Mouse (Mus musculus) right cerebral cortex, postnatal 36 days (tissue): ENCODE measurements around the gene Scrn3.

ENCODE experiments used
- DNase-seq, 2 experiments: peaks; one replicate each; pipeline ENCODE4 v3.0.0; 2022; ENCODE audit warnings: low spot score in 2 of 2, mixed read lengths in 1 of 2

Scrn3 gene

GRCm38 (mm10) chr2:73275261-73276040 lies 37.0 kb upstream of the Scrn3 start:
- no peak for DNase-seq

- no peak for DNase-seq
Observed at GRCm38 (mm10) chr2:73276141-73276571, 36.2 kb upstream of the Scrn3 start.

- DNase-seq = no peak
Observed at GRCm38 (mm10) chr2:73277021-73277708, 35.2 kb upstream of the Scrn3 start.

GRCm38 (mm10) chr2:73277709-73278075 lies 34.7 kb upstream of the Scrn3 start:
- no peak for DNase-seq

GRCm38 (mm10) chr2:73278131-73278854 lies 34.1 kb upstream of the Scrn3 start:
- peak; percentile 72 to 73 for DNase-seq

DNA sequence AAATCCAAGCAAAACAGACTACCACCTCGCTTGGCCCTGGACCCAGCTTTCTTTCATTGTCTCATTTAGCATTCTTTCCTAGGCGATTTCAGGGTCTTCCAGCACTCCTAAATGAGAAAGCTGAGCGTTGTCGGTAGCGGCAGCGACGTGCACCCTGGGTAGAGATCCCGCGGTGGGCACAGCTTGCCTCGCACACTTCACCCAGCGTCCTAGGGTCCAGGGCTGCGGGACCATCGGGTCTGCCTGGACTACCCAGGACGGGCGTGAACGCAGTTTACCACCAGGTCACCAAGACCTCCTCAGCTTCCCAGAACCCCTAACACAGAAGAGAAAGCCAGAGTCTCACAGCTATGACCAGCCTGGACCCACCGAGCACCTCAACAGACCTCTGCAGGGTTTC lies 33.5 kb upstream of the Scrn3 start:
- DNase-seq = no peak

- no peak for DNase-seq
Observed at GRCm38 (mm10) chr2:73279271-73280038, 32.9 kb upstream of the Scrn3 start.

- DNase-seq = no peak
Observed at GRCm38 (mm10) chr2:73280356-73281047, 31.9 kb upstream of the Scrn3 start.

DNA sequence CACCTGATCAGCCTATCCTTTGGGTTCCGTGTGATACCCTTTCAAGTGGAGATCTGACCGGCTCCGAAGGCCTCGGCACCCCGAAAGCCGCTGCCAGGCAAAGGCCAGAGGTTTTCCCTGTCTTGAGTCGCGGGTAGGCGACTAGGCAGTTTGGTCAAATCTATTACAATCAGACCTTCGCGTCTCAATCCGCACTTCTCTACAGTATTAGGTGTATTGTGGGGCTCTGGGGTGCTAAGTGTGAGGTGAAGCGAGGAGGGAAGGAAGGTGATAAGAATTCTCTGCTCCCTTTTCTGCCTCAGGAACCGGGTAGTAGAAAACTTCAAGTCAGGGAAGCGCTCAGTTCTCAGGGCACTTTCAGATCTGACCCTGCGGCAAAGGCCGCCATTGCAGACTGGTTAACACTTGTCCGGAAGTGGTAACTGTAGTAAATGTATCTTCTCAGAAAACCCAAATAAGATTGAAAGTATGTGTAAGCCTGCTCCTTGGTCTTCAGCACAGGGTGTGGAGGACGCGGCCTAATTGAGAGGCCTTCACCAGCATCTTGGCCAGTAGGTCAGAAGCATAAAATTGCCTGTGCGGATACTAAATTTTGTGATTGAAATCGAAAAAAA lies 31.2 kb upstream of the Scrn3 start:
- no peak for DNase-seq

DNA sequence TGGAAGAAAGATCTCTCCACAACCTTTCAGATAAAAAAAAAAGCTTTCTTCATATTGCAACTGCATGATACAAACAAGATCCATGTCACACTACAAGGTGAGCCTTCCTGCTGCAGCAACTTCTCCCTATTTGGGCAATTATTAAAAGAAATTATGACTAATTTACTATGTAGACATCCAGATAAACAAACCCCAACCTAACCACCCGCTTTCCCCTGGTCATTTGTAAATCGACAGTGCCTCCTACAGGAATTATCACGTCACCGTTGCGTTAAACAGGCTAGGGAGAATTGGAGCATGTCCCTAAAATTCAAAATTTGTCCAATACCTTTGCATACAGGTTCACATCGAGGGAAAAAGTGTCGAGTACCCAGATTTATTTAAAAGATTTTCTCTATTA lies 30.7 kb upstream of the Scrn3 start:
- DNase-seq = no peak

DNA sequence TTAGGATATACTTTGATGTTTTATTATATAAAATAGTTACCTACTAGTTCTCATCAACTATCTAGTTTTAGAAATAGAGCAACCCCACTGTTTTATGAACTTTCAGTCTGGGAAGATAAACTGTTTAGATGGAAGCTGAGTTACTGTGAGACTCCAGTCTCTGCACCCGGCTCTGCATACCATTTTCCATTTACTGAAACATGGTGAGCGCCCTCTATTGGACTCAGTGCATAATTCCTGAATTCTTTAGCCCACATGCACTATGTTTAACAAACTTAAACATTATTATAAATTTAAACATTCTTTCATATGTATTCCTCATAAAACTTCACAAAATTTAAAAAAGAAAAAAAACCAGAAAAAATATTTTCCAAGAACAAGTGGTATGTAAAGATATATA lies 26.8 kb upstream of the Scrn3 start:
- DNase-seq = no peak

DNA sequence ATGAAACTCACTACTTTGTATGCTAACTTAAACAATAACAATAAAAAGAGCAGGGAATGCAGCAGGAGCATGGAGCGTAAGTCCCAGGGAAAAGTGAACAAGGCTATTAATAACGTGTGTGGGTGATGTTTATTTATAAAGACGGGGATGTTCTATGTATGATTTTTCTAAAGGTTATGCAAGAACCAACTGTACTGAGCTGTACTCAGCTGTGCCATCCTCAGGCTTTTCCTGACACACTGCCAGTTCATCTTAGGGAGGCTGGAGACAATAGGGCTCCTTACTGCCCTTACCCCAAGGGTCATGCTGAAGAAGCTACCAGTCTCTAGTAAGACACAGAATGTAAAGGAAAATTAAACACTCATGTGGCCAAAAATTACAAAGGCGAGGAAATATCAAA lies 21.3 kb upstream of the Scrn3 start:
- no peak for DNase-seq

GRCm38 (mm10) chr2:73295023-73295422 lies 17.4 kb upstream of the Scrn3 start:
- DNase-seq = no peak

DNA sequence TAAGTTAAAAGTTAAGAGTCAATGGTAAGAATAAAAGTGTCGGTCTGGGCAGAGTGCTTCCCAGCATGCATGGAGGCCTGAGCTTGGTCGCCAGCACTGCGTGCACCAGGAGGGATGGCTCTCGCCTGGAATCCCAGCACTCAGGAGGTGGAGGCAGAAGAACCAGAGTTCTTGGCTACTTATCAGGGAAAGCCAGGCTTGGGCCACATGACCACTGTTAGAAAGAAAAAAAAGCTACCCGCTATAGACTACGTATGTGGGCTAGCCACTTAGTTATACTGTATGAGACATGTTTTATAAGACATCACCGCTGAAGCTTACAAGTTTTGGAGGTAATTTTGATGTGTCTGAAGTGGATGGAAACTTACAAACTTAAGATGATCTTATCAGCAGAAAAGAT lies 14.2 kb upstream of the Scrn3 start:
- DNase-seq = no peak

- DNase-seq = no peak
Observed at GRCm38 (mm10) chr2:73298841-73299240, 13.6 kb upstream of the Scrn3 start.

GRCm38 (mm10) chr2:73301979-73302378 lies 10.4 kb upstream of the Scrn3 start:
- no peak for DNase-seq

DNA sequence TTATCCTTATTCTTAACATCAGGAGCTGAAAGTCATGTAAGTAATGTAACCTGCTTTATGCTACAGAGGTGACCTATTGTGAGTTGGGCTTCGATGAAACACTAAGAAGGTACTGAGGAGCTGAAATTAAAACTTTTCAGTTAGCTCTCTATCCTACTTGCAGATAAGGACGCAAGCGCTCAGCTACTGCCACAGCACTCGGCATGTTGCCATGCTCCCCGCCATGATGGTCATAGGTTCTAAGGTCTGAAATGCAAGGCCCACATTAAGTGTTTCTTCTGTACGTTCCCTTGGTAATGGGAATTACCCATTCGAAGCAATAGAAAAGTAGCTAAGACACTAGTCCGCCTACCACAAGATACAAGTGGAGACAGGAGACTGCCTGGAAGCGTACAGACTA lies 9.7 kb upstream of the Scrn3 start:
- no peak for DNase-seq

DNA sequence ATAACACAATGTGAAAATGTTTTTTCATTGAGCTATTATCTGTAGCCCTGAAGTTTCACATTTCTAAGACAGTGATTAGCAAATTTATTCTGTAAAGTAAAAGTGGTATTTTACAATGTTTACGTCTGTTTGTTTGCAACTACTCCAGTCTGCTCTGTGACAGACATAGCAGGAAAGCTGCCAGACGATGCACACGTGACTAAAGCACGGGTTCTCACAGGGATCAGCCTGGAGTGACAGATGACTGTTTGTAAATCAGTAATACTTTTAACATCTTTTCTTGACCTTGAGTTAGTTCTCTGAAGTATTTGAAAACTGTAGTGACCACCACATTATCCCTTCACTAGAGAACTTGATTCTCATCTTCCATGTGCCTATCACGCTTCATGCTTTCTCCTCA lies 7.9 kb upstream of the Scrn3 start:
- DNase-seq = no peak

- no peak for DNase-seq
Observed at GRCm38 (mm10) chr2:73306006-73306405, 6.4 kb upstream of the Scrn3 start.

DNA sequence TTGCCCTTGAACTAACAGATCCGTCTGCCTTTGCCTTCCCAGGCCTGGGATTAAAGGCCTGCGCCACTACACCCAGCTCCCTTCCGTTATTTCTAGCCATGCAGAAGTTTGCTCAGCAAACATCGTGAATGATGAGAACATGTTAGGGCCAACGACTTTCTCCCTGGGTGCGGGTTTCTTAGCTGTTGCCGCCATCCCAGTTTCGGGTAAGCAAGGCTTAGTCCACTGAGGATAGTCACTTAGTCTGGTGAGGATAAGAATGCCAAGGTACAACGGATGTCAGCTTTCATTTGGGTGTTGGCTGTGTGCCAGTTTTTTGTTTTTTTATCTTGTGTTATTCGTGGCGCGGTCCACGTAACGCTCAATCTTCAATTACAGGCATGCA lies 708 bp downstream of the Scrn3 start:
- DNase-seq = peak in 1 of 2 experiments; percentile 12

DNA sequence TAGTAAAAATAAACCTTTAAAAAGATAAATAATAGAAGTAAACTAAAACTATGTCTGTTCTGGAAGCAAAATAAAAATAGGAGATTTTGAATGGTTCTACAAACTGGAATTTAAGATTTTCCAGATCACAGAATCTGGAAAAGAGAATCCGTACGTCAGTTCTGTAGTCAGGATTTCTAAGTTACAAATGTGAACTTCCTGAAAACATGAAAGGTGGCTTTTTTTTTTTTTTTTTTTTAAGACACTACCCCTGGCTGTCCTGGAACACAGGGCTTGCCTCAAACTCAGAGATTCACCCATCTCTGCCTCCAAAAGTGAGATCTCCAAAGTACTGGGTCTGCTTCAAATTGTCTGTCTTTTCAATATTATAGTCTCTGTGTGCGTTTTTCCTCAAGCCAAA lies 1.9 kb downstream of the Scrn3 start:
- no peak for DNase-seq
